Mouse (Mus musculus): ENCODE measurements at regions not wholly inside any gene's neighbourhood (a gene's known extent, or its start where the extent isn't known, plus 50 kb on each side); places are given as distances from the start of the nearest gene placed in this dataset.
A peak's percentile ranks its signal among the peaks of the same experiment; 100 is the strongest.

DNA sequence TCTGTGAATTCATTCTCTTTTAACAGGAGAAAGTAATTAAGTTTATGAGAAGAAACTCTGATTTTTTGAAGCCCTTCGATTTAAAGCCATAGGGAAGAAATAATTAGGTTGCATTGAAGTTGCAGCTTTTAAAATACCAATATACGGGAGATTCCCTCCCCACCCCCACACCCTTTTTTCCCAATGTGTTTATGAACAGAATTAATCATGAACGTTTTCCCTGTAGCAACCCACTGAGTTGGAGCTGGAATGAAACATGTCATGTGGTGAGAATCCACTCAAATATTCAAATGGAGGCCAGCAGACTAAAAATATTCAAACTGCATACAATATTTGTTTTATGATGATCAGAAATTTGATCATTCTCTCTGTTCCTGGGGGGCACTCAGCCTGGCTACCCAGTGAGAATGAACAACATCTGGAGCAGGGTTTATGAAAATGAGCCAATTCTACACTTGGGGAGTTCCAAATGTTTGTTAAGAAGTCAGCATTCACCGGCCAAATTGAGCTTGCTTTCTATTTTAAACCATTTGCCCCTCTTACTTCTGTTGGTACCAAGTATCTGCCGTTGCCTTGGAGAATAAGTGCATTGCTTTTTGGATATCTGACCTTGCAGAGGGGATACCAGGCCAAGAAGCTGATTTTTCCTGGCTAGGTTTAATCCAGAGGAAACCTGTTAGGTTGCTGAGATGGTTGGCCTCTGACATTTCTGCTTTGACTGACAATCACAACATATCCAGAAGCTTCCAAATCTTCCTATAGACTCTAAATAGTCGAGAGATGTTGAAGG is 127.8 kb upstream of the Arhgap20 start:
- Histone ChIP-seq H3K4me1 (ENCODE audit: control insufficient read depth, insufficient read depth, low read length) (0 out of 2 replicates have a peak, but pooled peaks cover 4% of the 10 kb centered on the region), H3K4me2 (ENCODE audit: low read depth) (no peak overlapping the region), H3K9me3 (ENCODE audit: control insufficient read depth, low read length) (no peaks in the 10 kb centered on the region), H3K27me3 (ENCODE audit: control insufficient read depth, insufficient read depth, low read length) (no peaks in the 10 kb centered on the region), H3K4me3 (ENCODE audit: low read depth, low read length) (no peak overlapping the region), H3K27ac (ENCODE audit: low read depth, low read length) (no peak overlapping the region), H3K9ac (ENCODE audit: low read length) (no peak overlapping the region), H3K36me3 (ENCODE audit: control insufficient read depth, insufficient read depth, low read length) (no peaks in the 10 kb centered on the region)
- DNase-seq (ENCODE audit: low spot score), result no peak
- 70% methylated on average over 6 of the region's 6 CpGs for WGBS
- no peak for ATAC-seq (ENCODE audit: insufficient read depth, low FRiP score, low TSS enrichment)

DNA sequence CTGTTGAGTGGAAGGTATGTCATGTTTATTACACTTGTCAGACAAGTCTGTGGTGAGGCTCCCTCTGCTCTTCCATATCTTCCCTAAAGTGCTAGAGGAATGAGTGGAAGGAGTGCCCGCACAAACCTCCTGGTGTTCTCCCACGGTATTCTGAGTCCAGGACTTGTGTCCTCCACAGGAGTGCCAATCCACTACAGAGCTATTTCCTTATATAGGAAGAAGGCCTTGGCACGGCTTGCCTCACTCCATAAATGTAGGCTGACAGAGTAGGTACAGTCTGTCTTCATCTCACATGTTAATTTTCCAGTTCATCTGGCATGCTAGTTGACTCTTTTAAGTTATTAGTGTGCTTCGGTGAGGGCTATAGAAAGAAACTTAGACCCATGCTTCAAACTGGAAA is 123.4 kb upstream of the Arhgap20 start:
- Histone ChIP-seq H3K27ac (ENCODE audit: low read depth, low read length) (no peak overlapping the region), H3K36me3 (ENCODE audit: control insufficient read depth, insufficient read depth, low read length) (no peaks in the 10 kb centered on the region), H3K4me1 (ENCODE audit: control insufficient read depth, insufficient read depth, low read length) (no peaks in the 10 kb centered on the region), H3K4me3 (ENCODE audit: low read depth, low read length) (no peak overlapping the region), H3K27me3 (ENCODE audit: control insufficient read depth, insufficient read depth, low read length) (no peaks in the 10 kb centered on the region), H3K9me3 (ENCODE audit: control insufficient read depth, low read length) (no peaks in the 10 kb centered on the region), H3K4me2 (ENCODE audit: low read depth) (no peak overlapping the region), H3K9ac (ENCODE audit: low read length) (no peak overlapping the region)
- 87% methylated on average over 4 of the region's 4 CpGs for WGBS
- DNase-seq (ENCODE audit: low spot score), result no peak
- ATAC-seq (ENCODE audit: insufficient read depth, low FRiP score, low TSS enrichment), result no peak

DNA sequence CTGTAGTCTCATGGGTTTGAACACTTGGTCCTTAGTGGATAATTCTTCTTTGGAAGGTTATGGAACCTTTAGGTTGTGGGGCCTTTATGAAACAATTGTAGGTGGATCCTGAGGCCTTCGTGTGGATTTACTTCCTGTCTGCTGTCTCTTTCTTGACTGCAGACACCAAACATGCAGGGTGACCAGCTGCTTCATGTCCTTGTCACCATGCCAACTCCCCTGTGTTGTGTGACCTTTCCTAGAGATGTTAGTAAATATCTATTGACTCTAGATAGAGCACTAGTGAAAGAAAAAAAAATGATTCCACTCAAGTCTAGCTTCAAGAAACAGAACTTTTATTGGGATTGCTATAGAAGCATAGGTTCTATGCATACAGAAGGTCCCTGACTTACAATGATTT is 119.7 kb upstream of the Arhgap20 start:
- Histone ChIP-seq H3K4me3 (ENCODE audit: low read depth, low read length) (no peak overlapping the region), H3K4me2 (ENCODE audit: low read depth) (no peak overlapping the region), H3K9me3 (ENCODE audit: control insufficient read depth, low read length) (no peaks in the 10 kb centered on the region), H3K9ac (ENCODE audit: low read length) (no peak overlapping the region), H3K27me3 (ENCODE audit: control insufficient read depth, insufficient read depth, low read length) (no peaks in the 10 kb centered on the region), H3K4me1 (ENCODE audit: control insufficient read depth, insufficient read depth, low read length) (no peaks in the 10 kb centered on the region), H3K36me3 (ENCODE audit: control insufficient read depth, insufficient read depth, low read length) (no peaks in the 10 kb centered on the region), H3K27ac (ENCODE audit: low read depth, low read length) (no peak overlapping the region)
- no peak for ATAC-seq (ENCODE audit: insufficient read depth, low FRiP score, low TSS enrichment)
- 59% methylated on average over 1 of the region's 1 CpGs for WGBS
- DNase-seq (ENCODE audit: low spot score), result no peak

DNA sequence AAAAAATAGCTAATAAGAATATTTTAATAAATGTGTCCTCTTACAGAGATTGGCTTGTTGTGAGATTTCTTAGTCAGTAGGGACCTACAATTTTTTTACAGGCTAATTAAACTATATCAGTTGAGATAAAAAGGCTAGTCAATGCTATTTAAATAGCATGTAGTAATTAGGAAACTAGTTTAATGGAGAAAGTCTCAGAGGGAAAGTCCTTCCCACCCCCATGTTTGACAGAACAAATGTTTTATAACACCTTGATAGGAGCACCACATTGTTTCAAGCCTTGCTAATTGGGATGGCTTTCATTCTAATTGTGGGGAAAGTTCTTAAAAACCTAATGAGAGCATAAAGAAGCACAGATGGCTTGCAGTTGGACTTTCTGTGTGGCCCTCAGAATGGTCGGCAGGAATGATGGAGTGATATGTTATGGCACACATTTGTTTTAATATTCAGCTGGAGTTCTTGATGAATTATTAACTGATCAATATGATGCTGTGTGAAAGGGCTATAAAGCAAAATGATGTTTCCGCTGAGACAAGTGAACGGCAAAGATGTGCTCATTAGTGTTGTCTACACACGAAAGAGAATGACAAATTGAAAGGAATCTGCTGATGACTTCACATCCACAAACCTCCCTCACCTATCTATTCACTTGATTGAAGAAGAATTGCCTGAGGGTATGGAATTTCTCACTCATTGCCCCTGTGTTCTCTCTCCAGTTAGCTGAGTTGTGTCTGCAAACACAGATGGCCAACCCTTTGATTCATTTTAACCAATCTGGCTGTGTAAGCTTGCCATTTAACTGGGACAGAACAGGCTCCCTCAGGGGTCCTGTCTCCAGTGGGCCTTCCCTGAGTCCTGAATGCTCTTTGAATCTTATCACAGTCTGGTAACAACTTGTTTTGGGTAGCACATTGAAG is 111.5 kb upstream of the Arhgap20 start:
- Histone ChIP-seq H3K4me2 (ENCODE audit: low read depth) (no peak overlapping the region), H3K4me3 (ENCODE audit: low read depth, low read length) (no peak overlapping the region), H3K27me3 (ENCODE audit: control insufficient read depth, insufficient read depth, low read length) (no peaks in the 10 kb centered on the region), H3K36me3 (ENCODE audit: control insufficient read depth, insufficient read depth, low read length) (no peaks in the 10 kb centered on the region), H3K27ac (ENCODE audit: low read depth, low read length) (no peak overlapping the region), H3K9me3 (ENCODE audit: control insufficient read depth, low read length) (no peaks in the 10 kb centered on the region), H3K4me1 (ENCODE audit: control insufficient read depth, insufficient read depth, low read length) (no peaks in the 10 kb centered on the region), H3K9ac (ENCODE audit: low read length) (no peak overlapping the region)
- 65% methylated on average over 4 of the region's 4 CpGs for WGBS
- DNase-seq (ENCODE audit: low spot score) (no peak), ATAC-seq (ENCODE audit: insufficient read depth, low FRiP score, low TSS enrichment) (no peak)

GRCm38 (mm10) chr9:51654645-51655044 is 110.5 kb upstream of the Arhgap20 start:
- no peaks in the 10 kb centered on the region for H3K36me3 ChIP-seq (ENCODE audit: control insufficient read depth, insufficient read depth, low read length)
- no peaks in the 10 kb centered on the region for H3K9me3 ChIP-seq (ENCODE audit: control insufficient read depth, low read length)
- H3K9ac ChIP-seq (ENCODE audit: low read length), result no peak overlapping the region
- ATAC-seq (ENCODE audit: insufficient read depth, low FRiP score, low TSS enrichment), result no peak
- H3K4me3 ChIP-seq (ENCODE audit: low read depth, low read length), result no peak overlapping the region
- H3K4me1 ChIP-seq (ENCODE audit: control insufficient read depth, insufficient read depth, low read length), result no peaks in the 10 kb centered on the region
- H3K4me2 ChIP-seq (ENCODE audit: low read depth), result no peak overlapping the region
- WGBS, result 94% methylated on average over 1 of the region's 1 CpGs
- no peak for DNase-seq (ENCODE audit: low spot score)
- no peak overlapping the region for H3K27ac ChIP-seq (ENCODE audit: low read depth, low read length)
- H3K27me3 ChIP-seq (ENCODE audit: control insufficient read depth, insufficient read depth, low read length), result no peaks in the 10 kb centered on the region

- no peak overlapping the region for H3K4me3 ChIP-seq (ENCODE audit: low read depth, low read length)
- no peak for ATAC-seq (ENCODE audit: insufficient read depth, low FRiP score, low TSS enrichment)
- H3K9me3 ChIP-seq (ENCODE audit: control insufficient read depth, low read length), result no peaks in the 10 kb centered on the region
- H3K27ac ChIP-seq (ENCODE audit: low read depth, low read length), result no peak overlapping the region
- DNase-seq (ENCODE audit: low spot score), result no peak
- WGBS, result 90% methylated on average over 1 of the region's 1 CpGs
- no peaks in the 10 kb centered on the region for H3K27me3 ChIP-seq (ENCODE audit: control insufficient read depth, insufficient read depth, low read length)
- no peak overlapping the region for H3K9ac ChIP-seq (ENCODE audit: low read length)
- no peaks in the 10 kb centered on the region for H3K4me1 ChIP-seq (ENCODE audit: control insufficient read depth, insufficient read depth, low read length)
- H3K4me2 ChIP-seq (ENCODE audit: low read depth), result no peak overlapping the region
- H3K36me3 ChIP-seq (ENCODE audit: control insufficient read depth, insufficient read depth, low read length), result no peaks in the 10 kb centered on the region
Observed at GRCm38 (mm10) chr9:51657796-51658195, 107.3 kb upstream of the Arhgap20 start.

DNA sequence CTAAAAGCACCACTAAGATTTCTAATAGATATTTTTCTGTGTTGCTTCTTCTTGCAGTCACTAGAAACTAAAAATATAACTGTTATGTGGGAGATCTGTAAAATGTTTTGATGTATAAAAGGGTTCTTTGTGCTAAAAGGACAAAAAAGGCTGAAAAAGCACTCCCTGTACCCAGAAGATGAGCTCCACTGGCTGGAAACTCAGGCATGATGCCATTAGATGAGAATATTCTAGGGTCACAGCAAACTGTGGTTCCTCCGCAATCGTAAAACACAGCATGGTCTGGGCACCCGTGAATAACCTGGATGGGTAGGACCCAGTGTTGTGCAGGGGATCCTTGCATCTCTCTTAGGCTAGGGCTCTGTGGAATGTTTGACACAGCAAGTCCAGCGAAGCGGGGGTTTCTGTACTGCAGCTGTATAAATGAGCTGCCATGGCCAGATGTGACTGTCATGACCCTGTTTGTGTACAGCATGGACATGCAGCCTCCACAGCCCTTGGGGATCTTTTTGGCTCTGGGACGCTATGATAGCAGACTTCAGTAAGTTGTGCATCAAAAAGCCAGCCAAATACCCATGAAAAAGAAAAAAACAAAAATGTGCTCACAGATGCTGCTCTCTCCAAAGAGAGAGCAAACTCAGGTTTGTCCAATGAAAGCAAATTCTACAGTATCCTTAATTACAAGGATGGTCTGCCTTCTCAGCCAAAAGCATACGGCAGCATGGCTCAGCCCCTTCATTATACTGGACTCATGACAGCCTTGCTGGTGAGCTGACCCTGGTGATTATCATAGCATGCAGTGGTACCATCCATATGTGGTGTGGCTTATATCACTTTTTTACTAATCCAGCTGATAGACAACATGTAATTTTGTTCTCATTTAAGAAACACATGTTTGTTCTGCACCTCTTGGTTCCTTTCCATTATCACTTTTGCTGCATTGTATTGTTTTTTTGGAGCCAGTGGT is 103.9 kb upstream of the Arhgap20 start:
- H3K4me2 ChIP-seq (ENCODE audit: low read depth), result no peak overlapping the region
- no peaks in the 10 kb centered on the region for H3K36me3 ChIP-seq (ENCODE audit: control insufficient read depth, insufficient read depth, low read length)
- H3K4me1 ChIP-seq (ENCODE audit: control insufficient read depth, insufficient read depth, low read length), result no peaks in the 10 kb centered on the region
- no peak for ATAC-seq (ENCODE audit: insufficient read depth, low FRiP score, low TSS enrichment)
- DNase-seq (ENCODE audit: low spot score), result peak; percentile 26
- no peak overlapping the region for H3K9ac ChIP-seq (ENCODE audit: low read length)
- H3K9me3 ChIP-seq (ENCODE audit: control insufficient read depth, low read length), result no peaks in the 10 kb centered on the region
- H3K27me3 ChIP-seq (ENCODE audit: control insufficient read depth, insufficient read depth, low read length), result no peaks in the 10 kb centered on the region
- H3K27ac ChIP-seq (ENCODE audit: low read depth, low read length), result no peak overlapping the region
- no peak overlapping the region for H3K4me3 ChIP-seq (ENCODE audit: low read depth, low read length)
- WGBS, result 56% methylated on average over 7 of the region's 7 CpGs

DNA sequence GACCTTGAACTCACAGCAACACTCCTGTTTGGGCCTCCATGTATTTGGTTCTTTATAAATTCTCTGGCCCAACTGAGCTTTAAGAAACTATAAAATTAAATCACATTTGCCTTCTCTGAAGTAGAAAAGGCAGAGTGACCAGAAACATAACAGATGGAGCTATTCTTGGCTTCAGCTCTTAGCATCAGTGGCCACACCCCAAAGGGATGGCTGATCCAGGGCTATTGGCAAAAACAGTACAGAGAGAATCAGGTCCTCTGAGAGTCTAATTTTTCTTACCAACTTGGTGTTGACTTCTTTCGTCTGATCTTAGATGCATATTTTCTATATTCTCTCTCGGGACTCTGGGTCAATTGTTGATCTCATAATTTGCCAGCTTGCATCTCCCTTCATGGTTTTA is 103.2 kb upstream of the Arhgap20 start:
- H3K9ac ChIP-seq (ENCODE audit: low read length), result no peak overlapping the region
- H3K9me3 ChIP-seq (ENCODE audit: control insufficient read depth, low read length), result no peaks in the 10 kb centered on the region
- H3K36me3 ChIP-seq (ENCODE audit: control insufficient read depth, insufficient read depth, low read length), result no peaks in the 10 kb centered on the region
- WGBS, result 84% methylated on average over 2 of the region's 2 CpGs
- DNase-seq (ENCODE audit: low spot score) (no peak), ATAC-seq (ENCODE audit: insufficient read depth, low FRiP score, low TSS enrichment) (no peak)
- no peaks in the 10 kb centered on the region for H3K4me1 ChIP-seq (ENCODE audit: control insufficient read depth, insufficient read depth, low read length)
- H3K27ac ChIP-seq (ENCODE audit: low read depth, low read length), result no peak overlapping the region
- H3K27me3 ChIP-seq (ENCODE audit: control insufficient read depth, insufficient read depth, low read length), result no peaks in the 10 kb centered on the region
- H3K4me2 ChIP-seq (ENCODE audit: low read depth), result no peak overlapping the region
- H3K4me3 ChIP-seq (ENCODE audit: low read depth, low read length), result no peak overlapping the region
